Mouse (Mus musculus) kidney, adult 2 months (tissue): ENCODE measurements at regions not wholly inside any gene's neighbourhood (a gene's known extent, or its start where the extent isn't known, plus 50 kb on each side); places are given as distances from the start of the nearest gene placed in this dataset.

ENCODE experiments used
- DNase-seq: peaks from one replicate; pipeline ENCODE4 v3.0.0; 2021
- H3K27ac ChIP-seq: fragments of 200-500 bp; 2 replicates; pipeline ENCODE4 v1.5.1; 2012; ENCODE audit warnings: low read depth, low read length, control low read depth, inconsistent platforms; ENCODE audit not compliant: insufficient read depth
- H3K27me3 ChIP-seq: fragments of 200-500 bp; replicated peaks from 2 replicates; pipeline ENCODE4 v1.6.1; 2012; ENCODE audit warnings: mild to moderate bottlenecking, moderate library complexity, low read length, inconsistent platforms; ENCODE audit not compliant: control insufficient read depth, insufficient read depth
- H3K36me3 ChIP-seq: fragments of 200-500 bp; 2 replicates; pipeline ENCODE4 v1.6.1; 2012; ENCODE audit warnings: mild to moderate bottlenecking, moderate library complexity, low read length, inconsistent platforms; ENCODE audit not compliant: control insufficient read depth, insufficient read depth
- H3K4me1 ChIP-seq: fragments of 200-500 bp; 2 replicates; pipeline ENCODE4 v1.6.1; 2011; ENCODE audit warnings: low read length; ENCODE audit not compliant: control insufficient read depth, insufficient read depth
- H3K4me3 ChIP-seq: fragments of 200-500 bp; 2 replicates; pipeline ENCODE4 v1.5.1; 2011; ENCODE audit warnings: mild to moderate bottlenecking, low read depth, low read length, control low read depth; ENCODE audit not compliant: insufficient read depth
- CTCF ChIP-seq: fragments of 200-500 bp; conservative IDR thresholded peaks from 2 replicates; pipeline ENCODE4 v1.5.1; 2011; ENCODE audit warnings: low read depth, mild to moderate bottlenecking, control low read depth, low read length, moderate library complexity, mixed read lengths; ENCODE audit not compliant: insufficient read depth, insufficient read length
- POLR2A ChIP-seq: fragments of 200-500 bp; IDR thresholded peaks from one replicate; pipeline ENCODE4 v1.6.1; 2011; ENCODE audit warnings: low read depth, low read length, control low read depth
- WGBS: fragments of 180-500 bp; shearing (Covaris S2); methylation state at CpG from one replicate; pipeline ENCODE4 v1.1.7; 2018; 5-methylcytosine and 5-hydroxymethylcytosine counted together

DNA sequence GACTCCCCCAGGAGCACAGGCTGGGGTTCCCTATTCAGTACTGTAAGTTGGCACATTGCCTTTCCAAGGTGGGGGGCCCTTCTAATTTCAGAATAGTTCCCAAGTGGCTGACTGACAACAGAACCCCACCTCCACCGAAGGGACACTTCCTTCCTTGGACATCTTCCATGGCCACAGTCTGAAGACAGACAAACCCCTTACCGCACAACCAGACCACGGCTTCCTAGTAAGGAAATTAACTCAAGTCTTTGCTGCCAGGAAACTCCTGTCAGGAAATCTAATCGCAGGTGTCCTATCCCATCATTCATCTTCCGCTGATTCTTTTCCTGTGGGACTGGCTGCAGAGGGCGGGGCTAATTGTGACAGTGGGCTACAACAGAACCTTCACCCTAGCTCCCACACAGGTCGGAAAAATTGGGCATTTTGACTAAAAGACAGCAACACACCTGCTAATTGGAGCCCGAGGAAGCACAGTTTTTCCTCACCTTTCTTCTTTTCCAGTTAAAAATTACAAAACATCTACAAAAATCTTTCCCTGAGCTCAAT, 309.8 kb downstream of the Ankrd50 start:
- Histone ChIP-seq H3K27me3 (no peaks in the 10 kb centered on the region), H3K4me1 (no peaks in the 10 kb centered on the region), H3K27ac (no peak overlapping the region), H3K36me3 (no peaks in the 10 kb centered on the region), H3K4me3 (no peak overlapping the region)
- WGBS, result 58% methylated on average over 8 of the region's 8 CpGs
- DNase-seq, result peak; percentile 77
- no peak for TF ChIP-seq CTCF
- TF ChIP-seq POLR2A, result no peak

DNA sequence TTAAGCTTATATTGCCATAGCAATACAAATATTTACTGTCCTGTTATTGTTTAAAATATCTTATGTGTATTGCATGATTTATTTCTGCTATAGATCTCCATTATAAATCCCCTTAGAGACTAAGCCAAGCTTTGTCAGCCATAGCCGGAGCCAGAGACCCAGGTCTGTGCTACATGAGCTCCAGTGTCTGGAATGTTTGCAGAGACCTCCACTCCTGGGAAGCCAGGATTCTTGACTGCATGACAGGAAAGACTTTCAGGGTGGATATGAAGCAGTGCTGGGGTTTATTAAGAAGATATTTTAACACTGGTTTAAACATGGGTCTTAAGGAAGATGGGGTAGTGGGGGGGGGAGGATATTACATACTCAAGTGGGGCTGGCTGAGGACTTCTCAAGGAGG, 332.2 kb downstream of the Ankrd50 start:
- DNase-seq, result no peak
- TF ChIP-seq CTCF, result no peak
- TF ChIP-seq POLR2A, result no peak
- H3K4me3 ChIP-seq, result no peak overlapping the region
- no peaks in the 10 kb centered on the region for H3K36me3 ChIP-seq
- H3K27ac ChIP-seq, result no peak overlapping the region
- WGBS, result 88% methylated on average over 1 of the region's 1 CpGs
- no peaks in the 10 kb centered on the region for H3K27me3 ChIP-seq
- peaks cover 8% of the 10 kb centered on the region for H3K4me1 ChIP-seq

DNA sequence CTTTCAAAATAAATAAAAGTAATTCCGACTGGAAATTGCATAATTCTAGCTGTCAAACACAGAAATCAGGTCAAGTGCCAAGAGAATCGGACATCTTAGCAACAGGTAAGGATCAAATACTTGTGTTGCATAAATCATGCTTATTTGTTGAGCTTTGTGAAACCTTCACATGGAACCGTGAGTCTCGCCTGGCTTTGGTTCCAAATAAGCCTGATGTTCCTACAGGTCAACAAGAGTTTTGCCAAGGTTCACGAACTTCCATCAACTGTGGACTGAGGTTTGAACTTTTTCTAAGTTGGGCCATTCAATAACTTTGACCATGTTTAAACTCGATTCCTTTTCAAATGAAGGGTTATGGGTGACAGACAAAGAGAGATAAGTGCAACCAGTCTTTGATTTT, 332.8 kb downstream of the Ankrd50 start:
- Histone ChIP-seq H3K27ac (no peak overlapping the region), H3K4me3 (no peak overlapping the region), H3K27me3 (no peaks in the 10 kb centered on the region), H3K4me1 (peaks cover 11% of the 10 kb centered on the region), H3K36me3 (no peaks in the 10 kb centered on the region)
- peak; percentile 71 for DNase-seq
- TF ChIP-seq CTCF (no peak), POLR2A (no peak)
- 62% methylated on average over 6 of the region's 6 CpGs for WGBS

DNA sequence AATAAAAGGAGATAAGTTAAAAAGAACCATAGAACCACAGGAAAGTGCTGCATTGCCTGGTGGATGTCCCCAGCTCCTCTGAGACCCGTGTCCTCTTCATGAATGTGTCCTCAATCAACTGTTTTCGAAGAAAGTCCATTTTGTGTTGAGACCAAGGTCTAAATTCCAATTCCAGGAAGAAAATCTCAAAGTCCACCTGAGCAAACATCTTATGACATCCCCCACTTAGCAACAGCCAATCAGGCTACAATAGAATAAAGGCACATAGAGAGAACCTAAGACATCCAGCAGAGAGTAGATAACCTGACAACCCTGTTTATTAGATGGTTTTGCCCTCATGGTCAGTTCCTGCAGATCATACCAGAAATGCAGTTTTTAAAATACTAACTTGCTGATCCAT, 338.0 kb downstream of the Ankrd50 start:
- DNase-seq, result peak; percentile 81
- Histone ChIP-seq H3K27ac (no peak overlapping the region), H3K4me1 (peaks cover 20% of the 10 kb centered on the region), H3K27me3 (no peaks in the 10 kb centered on the region), H3K4me3 (no peak overlapping the region), H3K36me3 (no peaks in the 10 kb centered on the region)
- 65% methylated on average over 2 of the region's 2 CpGs for WGBS
- no peak for TF ChIP-seq POLR2A
- TF ChIP-seq CTCF, result no peak

DNA sequence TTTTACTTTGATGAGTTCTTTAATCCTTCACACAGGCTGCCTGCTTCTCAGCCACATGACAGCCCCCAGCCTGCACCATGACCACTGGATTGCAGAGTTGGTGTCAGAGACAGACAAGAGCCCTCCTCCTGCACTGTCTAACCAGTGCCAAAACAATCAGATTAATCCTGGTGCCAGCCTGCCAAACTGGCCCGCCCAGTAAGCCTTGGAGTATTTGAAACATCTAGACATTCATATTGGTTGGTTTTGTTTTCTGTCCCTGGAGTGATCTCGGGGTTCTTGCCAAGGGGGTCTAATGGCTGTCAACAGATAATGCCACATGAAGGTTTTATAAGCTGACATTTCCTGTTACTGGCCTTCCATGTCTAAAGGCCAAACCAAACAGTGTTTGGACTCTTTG, 339.2 kb downstream of the Ankrd50 start:
- H3K27me3 ChIP-seq, result no peaks in the 10 kb centered on the region
- no peak overlapping the region for H3K27ac ChIP-seq
- H3K36me3 ChIP-seq, result no peaks in the 10 kb centered on the region
- WGBS, result 64% methylated on average over 2 of the region's 2 CpGs
- H3K4me1 ChIP-seq, result peaks cover 20% of the 10 kb centered on the region
- H3K4me3 ChIP-seq, result no peak overlapping the region
- no peak for TF ChIP-seq POLR2A
- TF ChIP-seq CTCF, result no peak
- peak; percentile 44 for DNase-seq

DNA sequence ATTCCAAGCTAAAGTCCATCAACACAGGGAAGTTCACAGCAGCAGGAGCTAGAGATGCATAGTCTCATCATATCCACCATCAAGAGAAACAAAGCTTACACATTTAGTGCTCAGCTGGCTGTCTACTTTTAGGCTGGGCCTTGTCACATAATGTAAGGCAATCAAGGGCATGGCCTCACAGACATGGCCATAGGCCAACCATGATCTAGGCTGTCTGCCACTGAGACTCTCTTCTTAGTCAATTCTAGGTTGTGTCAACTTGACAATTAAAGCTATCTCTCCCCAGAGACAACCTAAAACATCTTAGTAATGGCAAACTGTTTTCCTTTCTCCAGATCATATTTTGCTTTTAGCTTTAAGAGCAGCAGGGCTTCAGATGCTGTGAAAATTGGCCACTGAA, 340.0 kb downstream of the Ankrd50 start:
- Histone ChIP-seq H3K4me1 (peaks cover 18% of the 10 kb centered on the region), H3K27ac (no peak overlapping the region), H3K27me3 (no peaks in the 10 kb centered on the region), H3K36me3 (no peaks in the 10 kb centered on the region), H3K4me3 (no peak overlapping the region)
- no peak for DNase-seq
- no peak for TF ChIP-seq CTCF
- no peak for TF ChIP-seq POLR2A

DNA sequence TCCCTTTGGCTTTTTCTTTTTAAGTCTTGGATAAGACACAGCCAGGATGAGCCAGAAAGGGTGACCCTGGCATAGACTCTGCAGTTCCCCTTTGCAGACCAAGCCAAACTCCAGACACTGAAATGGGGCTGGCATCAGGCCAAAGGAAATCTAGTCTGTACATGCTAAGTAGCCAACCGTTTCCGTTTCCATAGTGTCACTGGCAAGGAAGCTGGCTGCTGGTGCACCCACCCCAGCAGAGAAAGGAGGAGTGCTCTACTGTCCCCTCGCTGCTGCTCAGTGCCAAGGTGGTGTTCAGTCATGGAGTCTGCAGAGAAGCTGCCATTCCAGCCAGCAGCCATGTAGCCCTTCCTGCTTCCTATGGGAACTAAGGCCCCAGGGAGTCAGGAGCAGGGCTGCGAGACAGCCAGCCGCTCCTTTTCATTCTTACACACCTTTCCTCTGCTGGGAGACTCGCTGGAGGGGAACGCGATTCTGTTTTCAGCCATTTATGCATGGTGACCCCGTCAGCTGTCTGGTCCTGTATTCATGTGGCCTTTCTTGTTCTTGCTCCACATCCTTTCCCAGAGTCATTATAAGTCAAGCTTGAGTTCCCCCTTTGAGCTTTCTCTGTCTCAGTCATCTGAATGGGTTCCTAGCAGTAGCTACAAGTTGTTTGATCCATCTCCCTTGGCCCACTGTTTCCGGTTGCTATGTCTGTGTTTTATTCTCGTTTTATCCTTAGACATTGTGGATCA, 341.3 kb downstream of the Ankrd50 start:
- no peaks in the 10 kb centered on the region for H3K27me3 ChIP-seq
- no peak overlapping the region for H3K4me3 ChIP-seq
- WGBS, result 33% methylated on average over 11 of the region's 11 CpGs
- no peak overlapping the region for H3K27ac ChIP-seq
- DNase-seq, result peak; percentile 87
- TF ChIP-seq POLR2A (no peak), CTCF (peak; percentile 28; the same call in 1 of the 2 replicates)
- no peaks in the 10 kb centered on the region for H3K36me3 ChIP-seq
- peaks cover 12% of the 10 kb centered on the region for H3K4me1 ChIP-seq
